Mouse (Mus musculus): ENCODE results near the gene Krt33a.

GRCm38 (mm10) chr11:99982731-99983130, 33.3 kb downstream of the Krt33a start:
- no peak for TF ChIP-seq POLR2A (IDR thresholded peaks at IDR 0.05; ENCODE audit: control insufficient read depth in 1 of 2, insufficient read depth in 1 of 2, low read depth in 1 of 2, low read length in 2 of 2, poor library complexity in 1 of 2)
- no peak for TF ChIP-seq HCFC1 (IDR thresholded peaks at IDR 0.05; ENCODE audit: low read depth, low read length)
- no peak for TF ChIP-seq POLR2AphosphoS2 (IDR thresholded peaks at IDR 0.05; ENCODE audit: low read length)
- TF ChIP-seq MXI1 (IDR thresholded peaks at IDR 0.05; ENCODE audit: low read depth, low read length) = no peak
